Comparison of ENCODE assay signal across 19 mouse cellular contexts in genomic region chr1:55074757-55075156, GRCm38 (mm10). TPM values are rescaled to one million over a fixed set of nuclear protein-coding genes. Genes with fewer than 3 reads are reported as not detected.
A peak's percentile ranks its signal among the peaks of the same experiment; 100 is the strongest.
DNase-seq lines count a peak whose midpoint lies in the region; ATAC-seq and TF ChIP-seq lines count a peak whose summit lies in the region.
"Had no signal": no experiment of that assay in that cellular context is flagged by ENCODE, and none has a peak within 500 bp of the region (broad histone marks: within the 10 kb centered on the region; RNA-seq: fewer than 3 reads in every experiment).

No protein-coding gene starts in this region.

- no peak for TF ChIP-seq POLR2A in kidney, adult 2 months (IDR thresholded peaks at IDR 0.05; ENCODE audit: low read depth, low read length)

- ATAC-seq in forebrain, embryonic 13.5 days = peak; percentile 24; the same call in 1 of the 2 replicates
- no peak for ATAC-seq in forebrain, postnatal 0 days
- 0 out of 2 replicates have a peak, but pooled peaks have one; percentile 27 for ATAC-seq in midbrain, embryonic 13.5 days
- ATAC-seq in midbrain, embryonic 14.5 days (ENCODE audit: low FRiP score, low TSS enrichment) = no peak
- ATAC-seq: hindbrain, embryonic 16.5 days had no signal

- no peak for TF ChIP-seq CTCF in forebrain, postnatal 0 days (IDR thresholded peaks at IDR 0.05; ENCODE audit: low read depth)
- no peak for TF ChIP-seq CTCF in kidney, adult 2 months (conservative IDR thresholded peaks at IDR 0.05; ENCODE audit: insufficient read depth, insufficient read length, low read depth, low read length)

- H3K4me2 ChIP-seq in forebrain, embryonic 13.5 days = no peak overlapping the region
- no peak overlapping the region for H3K4me2 ChIP-seq in forebrain, postnatal 0 days (ENCODE audit: low read depth)
- H3K4me2 ChIP-seq in midbrain, embryonic 13.5 days (replicated peaks) = no peak overlapping the region
- no peak overlapping the region for H3K4me2 ChIP-seq in midbrain, embryonic 14.5 days (ENCODE audit: low read length)
- H3K4me2 ChIP-seq: midbrain, embryonic 11.5 days; stomach, embryonic 15.5 days had no signal

- H3K4me3 ChIP-seq in forebrain, embryonic 13.5 days = no peak overlapping the region
- no peak overlapping the region for H3K4me3 ChIP-seq in forebrain, postnatal 0 days (ENCODE audit: low read depth, low read length)
- H3K4me3 ChIP-seq in kidney, adult 2 months (ENCODE audit: insufficient read depth, low read depth, low read length) = no peak overlapping the region
- H3K4me3 ChIP-seq in midbrain, embryonic 13.5 days (replicated peaks) = no peak overlapping the region
- no peak overlapping the region for H3K4me3 ChIP-seq in midbrain, embryonic 14.5 days (replicated peaks; ENCODE audit: low read depth, low read length)
- H3K4me3 ChIP-seq: stomach, embryonic 15.5 days had no signal

- peaks cover 59% of the 10 kb centered on the region for H3K36me3 ChIP-seq in forebrain, embryonic 13.5 days (ENCODE audit: poor library complexity, severe bottlenecking)
- peaks cover 36% of the 10 kb centered on the region for H3K36me3 ChIP-seq in forebrain, postnatal 0 days (ENCODE audit: insufficient read depth)
- H3K36me3 ChIP-seq in kidney, adult 2 months (ENCODE audit: control insufficient read depth, insufficient read depth, low read length) = peaks cover 8% of the 10 kb centered on the region
- peaks cover 63% of the 10 kb centered on the region for H3K36me3 ChIP-seq in midbrain, embryonic 13.5 days
- H3K36me3 ChIP-seq in midbrain, embryonic 14.5 days (ENCODE audit: control insufficient read depth, insufficient read depth, low read length) = peaks cover 53% of the 10 kb centered on the region

- H3K27me3 ChIP-seq in forebrain, embryonic 13.5 days = no peaks in the 10 kb centered on the region
- H3K27me3 ChIP-seq in forebrain, postnatal 0 days (ENCODE audit: insufficient read depth, low read length) = no peaks in the 10 kb centered on the region
- no peaks in the 10 kb centered on the region for H3K27me3 ChIP-seq in kidney, adult 2 months (replicated peaks; ENCODE audit: control insufficient read depth, insufficient read depth, low read length)
- H3K27me3 ChIP-seq in midbrain, embryonic 13.5 days = no peaks in the 10 kb centered on the region
- H3K27me3 ChIP-seq in midbrain, embryonic 14.5 days (ENCODE audit: control insufficient read depth, insufficient read depth, low read length) = no peaks in the 10 kb centered on the region
- H3K27me3 ChIP-seq: stomach, embryonic 15.5 days had no signal

- no peak overlapping the region for H3K9ac ChIP-seq in forebrain, embryonic 13.5 days
- no peak overlapping the region for H3K9ac ChIP-seq in forebrain, postnatal 0 days
- H3K9ac ChIP-seq in midbrain, embryonic 13.5 days (replicated peaks) = no peak overlapping the region
- H3K9ac ChIP-seq in midbrain, embryonic 14.5 days (replicated peaks; ENCODE audit: low read length) = no peak overlapping the region
- H3K9ac ChIP-seq: stomach, embryonic 15.5 days had no signal

- no peaks in the 10 kb centered on the region for H3K4me1 ChIP-seq in forebrain, embryonic 13.5 days
- no peaks in the 10 kb centered on the region for H3K4me1 ChIP-seq in forebrain, postnatal 0 days (ENCODE audit: insufficient read depth)
- H3K4me1 ChIP-seq in kidney, adult 2 months (ENCODE audit: control insufficient read depth, insufficient read depth, low read length) = peaks cover 3% of the 10 kb centered on the region; the same call in 1 of the 2 replicates
- H3K4me1 ChIP-seq in midbrain, embryonic 13.5 days (replicated peaks) = no peaks in the 10 kb centered on the region
- H3K4me1 ChIP-seq in midbrain, embryonic 14.5 days (ENCODE audit: control insufficient read depth, insufficient read depth, low read length) = no peaks in the 10 kb centered on the region
- H3K4me1 ChIP-seq: stomach, embryonic 15.5 days had no signal

- no peak overlapping the region for H3K27ac ChIP-seq in forebrain, embryonic 13.5 days
- H3K27ac ChIP-seq in forebrain, postnatal 0 days (ENCODE audit: low read depth, low read length) = no peak overlapping the region
- H3K27ac ChIP-seq in kidney, adult 2 months (ENCODE audit: insufficient read depth, low read depth, low read length) = no peak overlapping the region
- no peak overlapping the region for H3K27ac ChIP-seq in midbrain, embryonic 13.5 days
- H3K27ac ChIP-seq in midbrain, embryonic 14.5 days (replicated peaks; ENCODE audit: low read depth, low read length) = no peak overlapping the region
- H3K27ac ChIP-seq: stomach, embryonic 15.5 days had no signal

- DNase-seq in forebrain, postnatal 0 days = no peak
- DNase-seq in kidney, adult 2 months = peak; percentile 26
- DNase-seq in kidney, adult 18-20 months = no peak
- DNase-seq in midbrain, embryonic 14.5 days = no peak
- DNase-seq in frontal cortex, postnatal 14 days (ENCODE audit: low spot score in 2 of 2) = no peak
- DNase-seq in cerebellum, postnatal 36 days = no peak
- DNase-seq: adrenal gland, adult 2 months; cerebellum, adult 2 months; heart, postnatal 10 days; layer of hippocampus, postnatal 36 days; lung, adult 18-20 months; lung, postnatal 36 days; right cerebral cortex, adult 18-20 months; thymus, postnatal 14 days had no signal

- H3K9me3 ChIP-seq in forebrain, embryonic 13.5 days (replicated peaks) = no peaks in the 10 kb centered on the region
- no peaks in the 10 kb centered on the region for H3K9me3 ChIP-seq in forebrain, postnatal 0 days (ENCODE audit: low read length)
- no peaks in the 10 kb centered on the region for H3K9me3 ChIP-seq in midbrain, embryonic 13.5 days
- H3K9me3 ChIP-seq in midbrain, embryonic 14.5 days (ENCODE audit: control insufficient read depth, low read length) = no peaks in the 10 kb centered on the region
- H3K9me3 ChIP-seq: stomach, embryonic 15.5 days had no signal

- 74% methylated on average over 2 of the region's 2 CpGs for WGBS in forebrain, embryonic 13.5 days
- 74% methylated on average over 2 of the region's 2 CpGs for WGBS in forebrain, postnatal 0 days
- WGBS in kidney, adult 2 months = 29% methylated on average over 2 of the region's 2 CpGs
- WGBS in midbrain, embryonic 13.5 days = 60% methylated on average over 2 of the region's 2 CpGs
- WGBS in midbrain, embryonic 14.5 days = 68% methylated on average over 2 of the region's 2 CpGs

RNA-seq across cellular contexts. Expression of gene Hspe1, which starts 13.2 kb away (rescaled TPM):
- polyA plus RNA-seq in forebrain, embryonic 13.5 days (2015; fragmentation: Nextera tagmentation; extraction: Ambion mirVana) = 360 and 397 TPM in 2 replicates
- total RNA-seq in forebrain, postnatal 0 days (2014; rRNA removed) = 124 and 182 TPM in 2 replicates
- 257 and 295 TPM in 2 replicates for polyA plus RNA-seq in forebrain, postnatal 0 days (2015; fragmentation: Nextera tagmentation; extraction: Ambion mirVana)
- 46.2 and 90.1 TPM in 2 replicates for polyA plus RNA-seq in kidney, adult 2 months (2012; rRNA removed)
- 294 and 301 TPM in 2 replicates for polyA plus RNA-seq in midbrain, embryonic 13.5 days (2015; fragmentation: Nextera tagmentation; extraction: Ambion mirVana)
- 255 and 258 TPM in 2 replicates for polyA plus RNA-seq in midbrain, embryonic 14.5 days (2014; fragmentation: Nextera tagmentation; extraction: Ambion mirVana)

RNA-seq across cellular contexts. Expression of gene Hspd1, which starts 13.3 kb away (rescaled TPM):
- 333 and 363 TPM in 2 replicates for polyA plus RNA-seq in forebrain, embryonic 13.5 days (2015; fragmentation: Nextera tagmentation; extraction: Ambion mirVana)
- total RNA-seq in forebrain, postnatal 0 days (2014; rRNA removed) = 149 and 162 TPM in 2 replicates
- 197 and 238 TPM in 2 replicates for polyA plus RNA-seq in forebrain, postnatal 0 days (2015; fragmentation: Nextera tagmentation; extraction: Ambion mirVana)
- polyA plus RNA-seq in kidney, adult 2 months (2012; rRNA removed) = 66.8 and 99.8 TPM in 2 replicates
- 295 and 300 TPM in 2 replicates for polyA plus RNA-seq in midbrain, embryonic 13.5 days (2015; fragmentation: Nextera tagmentation; extraction: Ambion mirVana)
- 207 and 232 TPM in 2 replicates for polyA plus RNA-seq in midbrain, embryonic 14.5 days (2014; fragmentation: Nextera tagmentation; extraction: Ambion mirVana)

RNA-seq across cellular contexts. Expression of gene Coq10b, which starts 22.2 kb away (rescaled TPM):
- 35.0 and 36.6 TPM in 2 replicates for polyA plus RNA-seq in forebrain, embryonic 13.5 days (2015; fragmentation: Nextera tagmentation; extraction: Ambion mirVana)
- total RNA-seq in forebrain, postnatal 0 days (2014; rRNA removed) = 26.1 and 28.9 TPM in 2 replicates
- 25.8 and 27.0 TPM in 2 replicates for polyA plus RNA-seq in forebrain, postnatal 0 days (2015; fragmentation: Nextera tagmentation; extraction: Ambion mirVana)
- polyA plus RNA-seq in kidney, adult 2 months (2012; rRNA removed) = 16.2 and 20.7 TPM in 2 replicates
- polyA plus RNA-seq in midbrain, embryonic 13.5 days (2015; fragmentation: Nextera tagmentation; extraction: Ambion mirVana) = 33.1 and 35.2 TPM in 2 replicates
- 38.7 and 41.4 TPM in 2 replicates for polyA plus RNA-seq in midbrain, embryonic 14.5 days (2014; fragmentation: Nextera tagmentation; extraction: Ambion mirVana)

RNA-seq across cellular contexts. Expression of gene Sf3b1, which starts 47.5 kb away (rescaled TPM):
- 407 and 413 TPM in 2 replicates for polyA plus RNA-seq in forebrain, embryonic 13.5 days (2015; fragmentation: Nextera tagmentation; extraction: Ambion mirVana)
- total RNA-seq in forebrain, postnatal 0 days (2014; rRNA removed) = 242 and 311 TPM in 2 replicates
- polyA plus RNA-seq in forebrain, postnatal 0 days (2015; fragmentation: Nextera tagmentation; extraction: Ambion mirVana) = 289 and 308 TPM in 2 replicates
- 24.3 and 33.6 TPM in 2 replicates for polyA plus RNA-seq in kidney, adult 2 months (2012; rRNA removed)
- polyA plus RNA-seq in midbrain, embryonic 13.5 days (2015; fragmentation: Nextera tagmentation; extraction: Ambion mirVana) = 342 and 394 TPM in 2 replicates
- polyA plus RNA-seq in midbrain, embryonic 14.5 days (2014; fragmentation: Nextera tagmentation; extraction: Ambion mirVana) = 339 and 395 TPM in 2 replicates

RNA-seq across cellular contexts. Expression of gene Mob4, which starts 56.3 kb away (rescaled TPM):
- polyA plus RNA-seq in forebrain, embryonic 13.5 days (2015; fragmentation: Nextera tagmentation; extraction: Ambion mirVana) = 191 and 198 TPM in 2 replicates
- total RNA-seq in forebrain, postnatal 0 days (2014; rRNA removed) = 94.8 and 95.9 TPM in 2 replicates
- polyA plus RNA-seq in forebrain, postnatal 0 days (2015; fragmentation: Nextera tagmentation; extraction: Ambion mirVana) = 141 and 155 TPM in 2 replicates
- polyA plus RNA-seq in kidney, adult 2 months (2012; rRNA removed) = 10.3 and 16.0 TPM in 2 replicates
- 189 and 208 TPM in 2 replicates for polyA plus RNA-seq in midbrain, embryonic 13.5 days (2015; fragmentation: Nextera tagmentation; extraction: Ambion mirVana)
- 183 and 196 TPM in 2 replicates for polyA plus RNA-seq in midbrain, embryonic 14.5 days (2014; fragmentation: Nextera tagmentation; extraction: Ambion mirVana)

Comparison
In these comparisons a context has a peak if more than half of its experiments do, and no peak if none do; other contexts are left out.
1. ATAC-seq: peak in forebrain, embryonic 13.5 days (single experiment) and midbrain, embryonic 13.5 days (single experiment); none in forebrain, postnatal 0 days (single experiment) and midbrain, embryonic 14.5 days (single experiment).